Mouse (Mus musculus): ENCODE data around the gene Cox8a.

Gene Cox8a

DNA sequence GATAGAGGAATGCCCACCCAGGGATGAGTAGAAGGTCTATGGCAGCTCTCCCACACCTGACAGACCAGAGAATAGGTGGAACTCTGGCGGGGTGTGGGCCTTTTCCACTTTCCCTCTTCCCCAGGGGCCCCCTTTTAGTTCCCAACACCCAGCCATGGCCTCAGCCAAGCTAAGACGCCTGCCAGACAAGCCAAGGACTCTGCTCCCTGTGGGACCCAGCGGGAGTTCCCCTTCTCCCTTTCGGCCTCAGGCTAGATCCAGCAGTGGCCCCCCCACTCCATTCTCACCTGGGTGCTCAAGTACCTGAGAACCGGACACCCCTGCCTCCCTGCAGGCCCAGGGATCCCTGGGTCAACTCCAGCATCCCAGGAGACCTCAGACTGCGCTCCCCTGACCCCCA is 4.8 kb upstream of the Cox8a start:
- DNase-seq: no peak

DNA sequence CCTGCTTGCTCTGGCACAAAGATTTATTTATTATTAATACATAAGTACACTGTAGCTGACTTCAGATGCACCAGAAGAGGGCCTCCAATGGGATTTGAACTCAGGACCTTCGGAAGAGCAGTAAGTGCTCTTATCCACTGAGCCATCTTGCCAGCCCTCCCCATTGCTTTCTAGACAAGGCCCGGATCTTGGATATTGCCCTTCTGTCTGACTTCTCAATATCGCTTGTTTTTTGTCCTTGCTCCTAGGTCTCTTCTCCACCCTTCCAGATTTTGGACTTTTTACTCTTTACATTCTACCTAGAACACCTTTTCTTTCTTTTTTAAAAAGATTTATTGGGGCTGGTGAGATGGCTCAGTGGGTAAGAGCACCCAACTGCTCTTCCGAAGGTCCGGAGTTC is 1.3 kb upstream of the Cox8a start:
- DNase-seq: no peak

DNA sequence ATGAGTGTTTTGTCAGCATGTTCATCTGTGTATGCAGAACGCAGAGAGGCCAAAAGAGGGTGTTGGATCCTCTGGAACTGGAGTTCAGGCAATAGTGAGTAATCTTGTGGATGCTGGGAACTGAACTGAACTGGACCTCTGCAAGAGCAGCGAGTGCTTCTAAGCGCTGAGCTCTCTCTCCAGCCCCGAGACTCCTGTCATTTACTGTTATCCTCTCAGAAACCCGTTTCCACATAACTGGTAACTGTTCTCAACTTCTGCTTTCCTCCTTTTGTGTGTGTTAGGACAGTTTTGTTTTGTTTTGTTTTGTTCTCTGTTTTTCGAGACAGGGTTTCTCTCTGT is 481 bp upstream of the Cox8a start:
- DNase-seq: peak; percentile 11

DNA sequence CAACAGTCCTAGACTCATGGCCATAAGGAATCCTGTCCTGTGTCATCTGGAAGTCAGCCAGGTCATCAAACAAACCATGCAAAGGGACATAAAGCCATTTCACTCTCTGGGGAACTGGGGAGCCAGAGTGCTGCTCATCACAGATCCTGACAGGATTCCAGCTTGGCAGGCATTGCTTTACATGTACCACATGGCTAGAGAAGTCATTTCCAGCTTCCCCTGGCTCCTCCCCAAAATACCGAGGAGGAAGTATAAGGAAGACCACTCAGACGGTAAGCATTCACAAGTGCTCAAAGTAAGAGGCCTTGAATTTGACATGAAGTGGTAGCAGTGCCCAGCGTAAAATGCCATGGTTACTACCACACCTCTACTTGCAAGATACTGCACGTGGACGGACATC is 2.9 kb downstream of the Cox8a start:
- no peak for DNase-seq

DNA sequence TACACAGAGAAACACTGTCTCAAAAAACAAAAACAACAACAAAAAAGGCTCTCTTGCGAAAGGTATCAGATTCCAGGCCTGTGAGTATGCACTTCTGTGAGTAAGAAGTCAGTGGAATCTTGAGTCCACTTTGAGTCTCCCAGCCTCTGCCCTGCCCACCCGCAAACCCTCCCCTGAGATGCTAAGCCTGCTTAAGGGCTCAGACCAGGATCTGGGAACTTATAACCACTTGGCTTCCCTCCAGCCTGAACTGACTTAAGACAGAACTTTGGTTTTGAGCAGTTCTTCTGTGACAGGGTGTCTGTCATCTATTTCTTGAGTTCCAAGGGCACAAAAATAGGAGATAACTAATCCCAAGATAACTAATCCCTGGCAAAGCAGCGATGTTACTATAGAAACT is 4.4 kb downstream of the Cox8a start:
- DNase-seq: no peak

DNA sequence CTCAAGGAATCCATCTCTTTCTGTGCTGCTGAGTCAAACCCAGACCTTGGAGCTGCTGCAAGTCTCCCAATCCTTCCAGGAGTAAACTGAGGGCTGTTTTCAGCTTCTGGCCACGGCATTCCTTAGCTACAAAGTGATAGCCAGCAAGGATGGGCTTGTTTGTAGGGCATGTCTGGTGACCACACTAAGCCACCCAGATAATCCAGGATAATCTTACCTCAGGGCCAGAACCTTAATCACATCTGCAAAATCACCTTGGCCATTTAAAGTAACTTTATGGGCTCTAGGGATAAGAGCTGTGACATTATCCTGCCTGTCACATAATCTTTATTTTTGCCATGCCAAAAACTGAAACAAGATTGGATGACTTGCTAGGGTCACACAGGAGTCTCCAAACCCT is 5.2 kb downstream of the Cox8a start:
- no peak for DNase-seq

DNA sequence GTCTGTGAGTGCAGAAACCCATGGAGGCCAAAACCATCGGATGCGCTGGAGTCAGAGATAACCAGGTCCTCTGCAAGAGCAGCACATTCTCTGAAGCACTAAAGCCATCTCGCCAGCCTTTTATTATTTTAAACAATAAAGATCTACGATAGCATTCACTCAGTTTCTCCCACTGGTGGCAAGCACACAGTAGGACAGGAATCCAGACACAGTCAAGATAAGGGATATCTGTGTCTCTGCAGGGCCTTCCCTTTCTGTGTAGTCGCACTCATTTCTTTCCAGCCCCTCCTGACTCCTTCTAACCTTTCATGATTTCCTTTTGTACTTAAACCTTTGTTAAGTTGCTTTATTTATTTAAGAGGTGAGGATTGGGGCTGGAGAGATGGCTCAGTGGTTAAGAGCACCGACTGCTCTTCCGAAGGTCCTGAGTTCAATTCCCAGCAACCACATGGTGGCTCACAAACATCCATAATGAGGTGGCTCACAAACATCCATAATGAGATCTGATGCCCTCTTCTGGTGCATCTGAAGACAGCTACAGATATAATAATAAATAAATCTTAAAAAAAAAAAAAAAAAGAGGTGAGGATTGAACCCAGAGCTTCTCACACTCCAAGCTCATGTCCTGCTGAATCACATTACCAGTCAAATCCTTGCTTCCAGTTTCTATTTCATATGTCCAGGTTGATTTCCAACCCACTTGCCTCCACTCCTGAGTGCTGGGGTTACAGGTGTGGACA is 7.3 kb downstream of the Cox8a start:
- DNase-seq: no peak

DNA sequence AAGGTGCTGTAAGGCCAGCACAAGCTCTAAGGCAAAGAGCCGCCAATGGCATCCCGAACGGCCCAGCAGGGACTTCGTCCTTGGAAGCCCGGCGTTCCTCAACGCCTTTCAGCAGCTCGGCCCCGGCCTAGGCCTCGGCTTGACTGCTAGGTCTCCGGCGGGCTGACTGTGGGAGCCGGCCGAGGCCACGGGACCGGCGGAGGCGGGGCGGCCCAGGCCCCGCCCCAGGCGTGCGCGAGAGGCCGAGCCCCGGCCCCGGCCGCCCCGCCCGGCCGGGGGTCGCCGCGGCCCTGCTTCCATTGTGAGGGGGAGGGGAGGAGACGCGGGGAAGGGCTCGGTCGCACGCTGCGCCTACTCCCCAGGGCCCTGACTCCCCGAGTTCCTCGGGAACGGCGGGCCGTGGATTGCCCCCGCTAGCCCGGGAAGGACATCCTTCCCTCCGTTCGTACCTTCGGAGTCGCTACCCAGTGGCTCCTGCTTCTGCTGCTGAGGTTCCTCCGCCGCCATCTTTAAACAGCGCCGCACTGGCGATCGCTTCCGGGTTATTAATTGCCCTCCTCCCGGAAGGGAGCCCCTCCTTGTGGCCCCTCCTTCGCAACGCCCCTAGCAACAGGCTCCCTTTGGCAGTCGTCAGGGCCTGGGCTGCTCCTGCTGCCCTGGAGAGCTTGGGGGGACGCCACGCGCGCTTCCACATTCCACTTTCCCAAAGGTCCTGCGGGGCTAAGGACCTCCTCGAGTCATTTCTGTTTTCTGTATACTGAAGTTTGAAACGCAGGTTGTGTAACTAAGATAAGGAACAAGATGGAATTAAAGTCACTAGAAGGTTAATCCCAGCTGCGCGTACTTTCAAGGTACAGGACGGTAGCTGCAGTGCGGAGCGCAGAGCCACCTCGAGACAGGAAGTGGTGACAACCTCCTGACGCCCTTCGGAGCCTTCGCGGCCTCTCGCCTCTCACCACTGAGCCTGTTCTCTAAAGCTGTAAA is 11.4 kb downstream of the Cox8a start, which contains the start of gene Otub1:
Gene Otub1, minus strand, starts transcription at position 564 of the 984 bp plus-strand sequence.
- peak; percentile 95 for DNase-seq

DNA sequence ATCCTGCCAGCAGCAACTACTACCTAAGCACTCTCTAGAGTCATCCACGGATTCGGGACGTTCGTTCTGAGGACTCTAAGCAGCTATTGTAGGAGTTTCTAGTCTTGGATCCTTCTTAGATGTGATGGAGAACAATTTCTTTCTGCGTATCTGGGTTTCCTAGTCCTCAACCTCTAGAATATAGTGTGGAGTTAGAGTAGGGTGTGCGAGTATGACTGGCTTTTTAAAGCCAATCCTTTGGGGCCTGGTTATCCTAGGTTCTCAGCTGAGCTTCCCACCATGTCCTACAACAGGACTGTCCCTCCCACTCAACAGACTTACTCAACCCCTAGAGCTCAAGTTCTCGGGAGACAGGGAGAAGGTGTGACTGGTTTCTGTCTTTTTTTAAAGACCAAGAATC is 12.1 kb downstream of the Cox8a start:
- no peak for DNase-seq

DNA sequence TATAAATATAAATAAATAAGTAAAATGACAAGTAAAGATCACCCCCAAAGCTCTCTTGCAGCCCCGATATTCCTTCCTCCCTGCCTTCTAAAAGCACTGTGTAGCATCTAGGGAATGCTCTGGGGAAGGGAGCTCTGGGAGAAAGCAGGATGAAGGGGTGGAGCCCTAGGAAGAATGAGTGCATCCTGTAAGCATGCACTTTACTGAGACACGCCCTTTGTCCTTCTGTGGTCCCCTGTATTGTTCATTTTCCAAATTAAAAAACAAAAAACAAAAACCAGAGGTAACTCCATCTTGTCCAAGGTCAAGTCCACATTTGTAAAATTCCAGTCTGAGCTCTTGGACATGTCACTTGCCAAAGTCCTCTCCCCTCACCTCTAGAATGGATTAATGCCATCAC is 12.5 kb downstream of the Cox8a start:
- DNase-seq: no peak

DNA sequence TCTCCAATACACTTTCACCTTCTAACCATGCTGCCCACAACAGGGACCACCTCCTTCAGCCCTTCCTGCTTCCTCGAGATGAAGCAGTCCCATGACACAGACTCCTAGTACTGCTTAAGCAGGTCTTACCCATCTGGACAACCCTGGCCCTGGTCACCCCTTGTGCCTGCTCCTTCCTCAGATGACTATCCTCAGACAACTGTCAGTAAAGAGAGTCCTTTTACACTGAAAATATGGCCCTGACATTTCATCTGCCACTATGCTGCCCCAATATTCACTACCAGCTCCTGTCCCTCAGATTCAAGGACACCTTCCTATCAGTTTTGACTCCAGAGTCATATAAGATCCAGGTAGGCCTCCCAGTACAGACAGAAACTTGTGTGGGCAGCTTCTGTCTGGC is 17.0 kb downstream of the Cox8a start:
- no peak for DNase-seq

DNA sequence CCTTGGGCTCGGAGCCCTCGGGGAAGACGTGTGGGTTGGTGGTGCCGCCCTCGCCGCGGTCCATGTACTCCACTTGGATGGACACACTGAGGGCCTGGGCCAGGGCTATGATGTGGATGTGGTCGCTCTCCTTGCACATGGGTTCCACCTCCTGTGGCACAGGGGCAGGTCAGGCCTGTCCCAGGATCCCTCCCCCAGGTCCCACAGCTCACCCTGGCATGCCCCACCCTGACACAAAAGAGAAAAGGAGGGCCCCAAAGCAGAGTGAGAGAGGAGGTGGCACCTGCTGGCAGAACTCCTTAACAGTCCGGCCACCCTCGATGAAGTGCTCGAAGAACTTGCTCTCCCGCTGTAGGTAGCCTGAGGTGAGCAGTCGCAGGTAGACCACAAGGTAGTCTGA is 18.3 kb downstream of the Cox8a start:
- no peak for DNase-seq

DNA sequence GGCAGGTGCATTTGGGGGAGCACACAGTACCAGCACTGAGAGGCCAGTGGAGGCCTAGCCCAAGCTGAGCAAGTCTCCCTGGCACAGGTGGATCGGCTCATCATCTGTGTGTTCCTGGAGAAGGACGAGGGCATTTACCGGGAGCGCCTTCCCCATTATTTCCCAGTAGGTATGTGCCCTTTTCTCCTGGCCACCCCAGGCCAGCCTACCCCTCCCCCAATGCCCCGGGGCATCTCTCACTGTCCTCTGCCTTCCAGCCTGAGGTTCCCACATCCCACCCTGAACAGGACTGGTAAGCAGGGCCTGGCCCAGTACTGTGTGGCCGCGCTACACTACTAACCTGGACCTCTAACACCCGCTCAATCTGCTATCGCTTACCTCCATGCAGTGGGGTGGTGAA is 20.0 kb downstream of the Cox8a start:
- no peak for DNase-seq

DNA sequence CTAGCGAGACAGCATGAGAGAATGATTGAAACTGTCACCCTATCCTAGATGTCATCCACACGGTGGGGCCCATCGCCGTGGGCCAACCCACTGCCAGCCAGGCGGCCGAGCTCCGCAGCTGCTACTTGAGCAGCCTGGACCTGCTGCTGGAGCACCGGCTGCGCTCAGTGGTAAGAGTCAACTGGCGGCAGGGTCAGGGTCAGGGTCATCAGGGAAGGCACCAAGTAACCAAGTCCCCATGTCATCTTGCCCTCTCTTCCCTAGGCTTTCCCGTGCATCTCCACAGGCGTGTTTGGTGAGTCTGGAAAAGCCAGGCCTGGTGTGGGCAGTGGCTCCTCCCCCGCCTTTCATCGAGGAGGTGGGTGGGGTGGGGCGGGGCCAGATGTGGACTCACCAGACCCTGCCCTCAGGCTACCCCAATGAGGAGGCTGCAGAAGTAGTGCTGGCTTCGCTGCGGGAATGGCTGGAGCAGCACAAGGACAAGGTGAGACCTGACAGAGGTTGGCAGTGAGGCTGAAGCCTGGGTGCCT is 20.6 kb downstream of the Cox8a start:
- peak; percentile 48 for DNase-seq

DNA sequence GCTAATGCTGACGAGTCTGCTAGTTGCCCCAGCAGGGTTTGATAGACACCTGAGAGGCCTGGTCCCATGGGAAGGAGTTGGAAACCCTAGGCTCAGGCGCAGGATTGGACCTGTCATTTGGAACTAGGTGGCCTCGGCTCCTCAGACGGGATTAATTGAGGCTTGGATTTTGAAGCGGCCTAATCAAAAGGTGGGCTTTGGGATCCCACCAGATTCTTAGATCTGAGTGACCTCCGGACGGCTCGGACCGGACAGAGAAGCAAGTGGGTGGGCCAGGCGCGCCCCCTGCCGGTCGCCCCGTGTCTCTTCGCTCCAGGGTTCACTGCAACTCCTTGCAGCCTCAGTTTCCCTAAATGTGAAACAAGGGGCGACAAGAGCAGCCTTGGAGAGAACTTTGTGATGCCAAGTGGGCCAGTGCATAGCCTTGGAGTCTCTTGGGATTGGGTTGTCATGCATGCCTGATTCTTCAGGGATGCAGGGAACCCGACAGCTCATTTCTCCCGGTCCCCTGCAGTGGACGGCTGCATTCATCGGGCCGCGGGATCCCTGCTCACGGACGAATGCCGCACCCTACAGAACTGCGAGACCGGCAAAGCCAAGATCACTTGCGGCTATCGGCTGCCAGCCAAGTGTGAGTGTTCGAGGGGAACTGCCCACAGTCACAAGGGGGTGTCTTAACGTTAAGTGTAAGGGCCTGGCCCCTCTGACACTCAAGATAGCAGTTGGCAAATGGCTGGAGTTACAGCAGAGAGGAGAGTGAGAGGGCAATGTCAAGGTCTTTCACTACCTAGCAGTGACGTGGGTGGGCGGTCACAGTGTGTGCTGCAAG is 21.3 kb downstream of the Cox8a start:
- peak; percentile 71 for DNase-seq

DNA sequence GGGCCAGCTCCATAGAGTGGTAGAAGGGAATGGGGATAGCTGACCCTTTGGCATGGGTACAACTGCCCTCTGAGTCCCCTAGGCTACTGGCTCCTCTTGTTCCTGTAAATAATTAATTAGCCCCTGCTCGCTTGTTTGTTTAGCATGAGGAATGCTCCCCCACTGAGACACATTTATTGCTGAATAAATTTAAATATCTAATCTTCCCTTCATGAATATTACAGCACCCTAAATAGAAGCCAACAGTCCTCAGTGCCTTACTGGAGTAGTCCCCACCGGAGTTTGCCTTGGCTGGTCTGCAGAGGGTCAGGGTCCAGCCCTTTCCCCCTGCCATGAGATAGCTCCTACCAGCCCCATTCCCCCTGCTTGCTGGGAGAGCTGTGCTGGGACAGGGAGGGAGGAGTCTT is 24.9 kb downstream of the Cox8a start:
- no peak for DNase-seq

DNA sequence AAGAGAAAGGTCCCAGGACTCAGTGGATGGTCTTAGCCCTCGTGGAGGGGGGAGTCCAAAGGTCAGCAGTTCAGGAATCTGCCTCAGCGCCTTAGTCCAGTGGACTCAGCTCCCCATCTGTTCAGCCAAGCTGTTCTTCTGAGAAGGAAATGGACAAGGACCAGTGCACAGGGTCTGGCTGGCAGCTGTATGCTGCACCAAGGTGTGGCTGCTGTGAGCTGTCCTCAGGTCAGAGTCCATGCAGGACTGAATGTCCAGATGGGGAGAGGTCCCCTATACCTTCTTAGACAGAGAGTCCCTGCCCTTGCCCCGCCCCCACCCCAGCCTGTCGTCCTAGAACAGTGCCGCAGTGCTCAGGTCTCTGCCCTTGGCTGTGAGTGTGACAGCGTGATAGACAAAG is 25.8 kb downstream of the Cox8a start:
- DNase-seq: no peak

DNA sequence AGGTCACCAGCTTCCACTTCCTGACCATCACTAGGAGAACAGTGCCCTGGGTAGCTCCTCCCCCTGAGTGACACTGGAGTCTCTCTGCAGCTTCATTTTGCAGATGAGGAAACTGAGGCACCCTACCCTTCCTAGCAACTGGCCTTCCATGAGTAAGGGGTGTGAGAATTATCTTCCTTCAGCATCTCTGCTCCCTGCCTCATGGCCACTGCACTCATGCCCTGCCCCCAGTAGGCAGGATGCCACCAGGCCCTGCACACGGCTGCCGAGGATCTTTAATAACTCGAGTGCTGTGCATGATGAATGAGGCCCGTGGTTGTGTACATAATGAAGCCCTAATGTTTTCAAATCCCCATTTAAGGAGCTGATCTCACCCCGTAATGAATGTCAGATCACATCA is 26.4 kb downstream of the Cox8a start:
- DNase-seq: no peak

DNA sequence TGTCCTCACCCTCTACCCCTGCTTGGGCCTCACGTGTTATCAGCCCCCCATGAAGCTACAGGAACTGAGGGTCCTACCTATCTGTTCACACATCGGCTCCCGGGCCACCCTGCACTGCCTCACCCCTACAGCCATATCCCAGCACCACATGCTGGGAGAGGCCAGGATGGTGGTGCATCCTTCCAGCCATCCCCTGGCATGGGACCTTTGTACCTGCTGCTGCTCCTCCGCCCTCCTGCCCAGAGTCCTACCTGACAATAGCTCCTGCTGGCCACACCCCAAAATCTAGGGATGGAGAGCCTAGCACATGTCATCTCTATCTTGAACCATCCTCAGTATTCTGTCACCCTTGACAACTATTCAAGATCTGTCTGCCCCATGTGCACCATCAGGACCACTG is 28.4 kb downstream of the Cox8a start:
- no peak for DNase-seq

DNA sequence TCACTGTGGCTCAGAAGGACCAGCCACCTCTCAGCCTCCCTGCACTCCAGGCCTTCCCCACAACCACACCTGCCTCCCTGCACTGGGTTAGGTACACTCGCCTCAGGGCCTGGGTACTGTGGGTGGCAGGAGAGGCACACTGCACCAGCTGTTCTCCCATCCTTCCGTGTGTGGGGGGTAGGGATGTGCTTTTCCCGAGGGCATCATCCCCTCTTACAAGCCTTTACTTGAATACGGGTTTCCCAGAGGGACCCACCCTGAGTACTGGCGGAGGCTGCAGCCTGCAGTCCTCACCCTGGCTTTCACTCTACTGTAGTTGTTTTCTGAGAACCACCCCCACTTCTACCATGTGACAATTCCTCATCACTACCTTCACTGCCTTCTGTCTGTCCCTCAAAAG is 30.3 kb downstream of the Cox8a start:
- no peak for DNase-seq

DNA sequence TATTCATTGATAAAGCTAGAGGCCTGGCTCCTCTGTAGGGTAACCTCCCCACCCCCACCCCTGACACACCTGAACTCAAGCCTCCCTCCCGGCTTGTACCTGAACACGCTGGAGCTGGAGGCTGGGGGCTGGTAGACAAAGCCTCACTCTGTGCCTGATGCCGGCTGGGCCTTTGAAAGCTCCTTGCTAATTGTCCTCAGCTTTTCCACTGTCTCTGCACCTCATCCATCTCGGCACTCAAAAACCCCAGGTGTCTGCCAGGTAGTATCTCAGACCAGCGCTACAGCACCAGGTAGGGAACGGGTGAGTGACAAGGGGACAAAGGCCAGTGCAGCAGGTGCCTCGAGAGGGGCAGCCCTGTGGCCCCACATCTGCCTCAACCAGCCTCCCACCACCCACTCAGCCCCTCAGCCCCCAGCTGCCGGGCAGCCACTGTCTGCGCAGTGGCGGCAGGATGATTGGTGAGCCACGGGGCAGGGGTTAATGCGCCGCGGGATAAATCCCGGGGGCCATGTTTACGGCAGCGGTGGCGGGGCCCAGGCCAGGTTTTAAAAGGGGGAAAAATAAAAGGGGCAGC is 31.6 kb downstream of the Cox8a start:
- no peak for DNase-seq

DNA sequence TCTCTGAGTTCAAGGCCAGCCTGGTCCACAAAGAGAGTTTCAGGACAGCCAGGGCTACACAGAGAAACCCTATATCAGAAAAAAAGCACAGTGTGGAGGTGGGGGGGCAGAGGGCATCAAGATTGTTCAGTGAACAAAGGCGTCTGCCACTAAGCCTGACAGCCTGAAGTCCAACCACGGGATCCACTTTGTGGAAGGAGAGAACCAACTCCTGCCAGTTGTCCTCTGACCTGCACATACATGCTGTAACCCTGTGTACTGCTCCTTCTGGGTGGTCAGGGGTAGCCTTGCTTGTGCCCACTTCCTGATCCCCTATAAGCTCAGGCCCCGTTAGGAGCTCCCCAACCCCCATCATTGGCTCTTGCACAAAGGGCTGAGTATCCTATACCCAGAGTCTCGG is 32.4 kb downstream of the Cox8a start:
- no peak for DNase-seq

DNA sequence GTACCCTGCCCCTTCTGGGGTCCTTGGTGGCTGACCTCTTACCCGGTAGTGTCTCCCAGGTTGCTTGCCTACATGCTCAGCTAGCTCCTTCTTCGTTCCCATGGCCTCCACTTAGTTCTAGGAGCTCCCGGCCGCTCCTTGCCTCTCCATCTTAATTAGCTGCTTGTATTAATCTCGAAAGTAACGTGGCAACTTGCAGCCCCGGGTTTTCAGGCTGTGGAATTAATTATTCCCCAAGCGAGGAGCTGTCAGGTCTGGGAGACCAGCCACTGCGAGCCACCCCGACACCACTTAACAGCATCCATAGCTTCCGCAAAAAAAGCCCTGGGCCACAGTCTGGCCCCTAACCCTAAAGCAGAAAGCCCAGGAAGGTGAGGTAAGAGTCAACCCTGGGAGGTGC is 34.0 kb downstream of the Cox8a start:
- DNase-seq: no peak
